Mouse (Mus musculus): ENCODE results near the gene Lage3. TPM values are rescaled to one million over a fixed set of nuclear protein-coding genes. Genes with fewer than 3 reads are reported as not detected.
"Not testable (repeated sequence)": the region's sequence is repeated elsewhere in the genome, so short reads cannot be mapped to it uniquely, and the experiment has no call there.

The Lage3 gene
- polyA plus RNA-seq, 2 experiments: 51.9 to 57.5 TPM

DNA sequence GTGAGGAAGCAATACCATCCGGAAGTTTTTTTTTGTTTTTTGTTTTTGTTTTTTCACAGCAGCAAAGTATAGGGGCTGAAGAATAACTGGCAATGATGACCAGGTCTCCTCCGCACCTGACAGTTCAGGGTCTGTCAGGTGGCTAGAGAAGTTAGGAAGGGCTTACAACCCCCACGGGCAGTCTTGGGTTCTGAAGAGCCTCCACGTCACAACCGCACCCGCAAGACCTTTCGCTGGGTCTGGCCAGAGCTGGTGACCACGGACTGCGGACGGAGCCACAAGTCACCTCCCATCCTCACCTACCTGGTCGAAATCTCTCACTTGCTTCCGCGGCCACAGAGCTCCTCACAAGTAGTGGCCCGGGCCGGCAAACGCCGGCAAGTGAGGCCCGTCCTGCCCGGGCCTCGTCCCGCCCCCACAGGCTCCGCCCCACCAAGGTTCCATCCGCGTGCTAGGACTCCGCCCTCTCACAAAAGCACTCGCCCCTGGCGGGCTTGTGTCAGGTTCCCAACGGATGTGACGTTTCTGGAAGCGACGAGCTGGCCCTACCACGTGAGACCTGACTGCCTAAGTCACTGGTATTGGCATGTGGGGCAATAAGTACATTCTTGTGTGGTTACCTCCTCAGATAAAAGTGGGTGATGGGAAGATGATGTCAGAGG lies 19.6 kb upstream of the Lage3 start, which contains the start of the genes Ubl4a and Slc10a3:
Gene Ubl4a (minus strand): TSS at position 331 of the 662 bp plus-strand sequence.
Gene Slc10a3 (minus strand): TSS at position 462 of the 662 bp plus-strand sequence.
- H3K27ac ChIP-seq: no peak within 1 kb of the TSS

GRCm38 (mm10) chrX:74368209-74368909 lies 14.9 kb upstream of the Lage3 start:
- DNase-seq (ENCODE audit: low read depth in 3 of 3, low spot score in 3 of 3) (peak in 1 of 3 experiments; percentile 37), ATAC-seq (ENCODE audit: insufficient read depth) (peak; percentile 75)
- Histone ChIP-seq H3K4me1 (replicated peaks; ENCODE audit: control insufficient read depth in 2 of 2, insufficient read depth in 2 of 2, low read length in 1 of 2) (peaks cover 3 to 16% of the 10 kb centered on the region in 2 experiments; a peak in 3 of 4 replicates), H3K27me3 (ENCODE audit: control insufficient read depth, insufficient read depth, low read length) (no peaks in the 10 kb centered on the region), H3K4me3 (ENCODE audit: insufficient read depth in 1 of 2, low read depth in 2 of 2, low read length in 2 of 2) (peak overlapping the region; percentile 72 to 87), H3K27ac (peak overlapping the region; percentile 27), H3K36me3 (replicated peaks; ENCODE audit: control insufficient read depth, insufficient read depth, low read depth) (no peaks in the 10 kb centered on the region), H3K9me3 (ENCODE audit: control insufficient read depth, low read length) (no peaks in the 10 kb centered on the region), H3K9ac (replicated peaks) (peak overlapping the region; percentile 86), H3K4me2 (ENCODE audit: low read depth) (peak overlapping the region; percentile 71)
- WGBS (ENCODE audit: insufficient replicate concordance): 11% methylated on average over 49 of the region's 49 CpGs
- no peak for TF ChIP-seq EP300 (IDR thresholded peaks at IDR 0.05; ENCODE audit: low read depth)
- TF ChIP-seq CTCF (IDR thresholded peaks at IDR 0.05; ENCODE audit: low read depth): peak; percentile 29; the same call in 1 of the 2 replicates

More for the DNA sequence above, 19.6 kb upstream of the Lage3 start, which contains the start of the genes Ubl4a and Slc10a3:
- H3K27me3 ChIP-seq (ENCODE audit: control insufficient read depth, insufficient read depth, low read length): no peaks in the 10 kb centered on the region
- H3K4me1 ChIP-seq (replicated peaks; ENCODE audit: control insufficient read depth in 2 of 2, insufficient read depth in 2 of 2, low read length in 1 of 2): peaks cover 3 to 16% of the 10 kb centered on the region in 2 experiments; a peak in 3 of 4 replicates
- TF ChIP-seq CTCF (IDR thresholded peaks at IDR 0.05; ENCODE audit: low read depth) (0 out of 2 replicates have a peak, but pooled peaks have one; percentile 19), EP300 (IDR thresholded peaks at IDR 0.05; ENCODE audit: low read depth) (no peak)
- H3K9me3 ChIP-seq (ENCODE audit: control insufficient read depth, low read length): no peaks in the 10 kb centered on the region
- H3K9ac ChIP-seq (replicated peaks): peak within 1 kb of the TSS; percentile 69
- no peaks in the 10 kb centered on the region for H3K36me3 ChIP-seq (replicated peaks; ENCODE audit: control insufficient read depth, insufficient read depth, low read depth)
- H3K4me2 ChIP-seq (ENCODE audit: low read depth): peak within 1 kb of the TSS; percentile 75
- peak; percentile 89 for ATAC-seq (ENCODE audit: insufficient read depth)
- peak; percentile 77 to 79 (median 79) for DNase-seq (ENCODE audit: low read depth in 3 of 3, low spot score in 3 of 3)
- peak within 1 kb of the TSS; percentile 56 to 58 for H3K4me3 ChIP-seq (ENCODE audit: insufficient read depth in 1 of 2, low read depth in 2 of 2, low read length in 2 of 2)
- WGBS (ENCODE audit: insufficient replicate concordance): 13% methylated on average over 32 of the region's 32 CpGs

DNA sequence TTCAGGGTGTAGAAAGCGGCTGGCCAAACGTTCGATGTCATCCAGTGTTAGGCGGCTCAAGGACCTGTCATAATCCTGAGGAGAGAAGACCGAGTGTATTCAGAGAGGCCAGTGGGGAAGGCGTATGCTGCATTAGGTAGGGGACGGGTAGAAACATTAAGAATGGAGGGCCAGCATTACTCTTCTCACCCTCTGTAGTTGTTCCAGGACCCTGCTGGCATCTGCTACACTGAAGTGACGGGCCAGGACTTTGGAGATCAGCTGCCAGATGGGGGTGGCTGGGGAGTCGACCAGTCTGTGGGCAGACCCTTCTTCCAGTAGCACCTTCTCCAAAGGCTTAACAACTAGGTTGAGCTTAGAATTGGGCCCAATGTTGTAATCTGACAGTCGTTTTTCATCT lies 14.1 kb upstream of the Lage3 start:
- no peak for ATAC-seq (ENCODE audit: insufficient read depth)
- no peak for DNase-seq (ENCODE audit: low read depth in 3 of 3, low spot score in 3 of 3)
- Histone ChIP-seq H3K36me3 (replicated peaks; ENCODE audit: control insufficient read depth, insufficient read depth, low read depth) (no peaks in the 10 kb centered on the region), H3K27me3 (ENCODE audit: control insufficient read depth, insufficient read depth, low read length) (no peaks in the 10 kb centered on the region), H3K27ac (no peak overlapping the region), H3K4me3 (ENCODE audit: insufficient read depth in 1 of 2, low read depth in 2 of 2, low read length in 2 of 2) (peak overlapping the region; percentile 72 to 87), H3K9ac (replicated peaks) (peak overlapping the region; percentile 86), H3K4me2 (ENCODE audit: low read depth) (peak overlapping the region; percentile 71), H3K4me1 (replicated peaks; ENCODE audit: control insufficient read depth in 2 of 2, insufficient read depth in 2 of 2, low read length in 1 of 2) (peaks cover 3 to 12% of the 10 kb centered on the region in 2 experiments; a peak in 3 of 4 replicates), H3K9me3 (ENCODE audit: control insufficient read depth, low read length) (no peaks in the 10 kb centered on the region)
- TF ChIP-seq EP300 (IDR thresholded peaks at IDR 0.05; ENCODE audit: low read depth) (no peak), CTCF (IDR thresholded peaks at IDR 0.05; ENCODE audit: low read depth) (no peak)
- WGBS (ENCODE audit: insufficient replicate concordance): 49% methylated on average over 10 of the region's 10 CpGs

- Histone ChIP-seq H3K27ac (no peak overlapping the region), H3K4me1 (replicated peaks; ENCODE audit: control insufficient read depth in 2 of 2, insufficient read depth in 2 of 2, low read length in 1 of 2) (no peaks in the 10 kb centered on the region), H3K9ac (replicated peaks) (no peak overlapping the region), H3K4me3 (ENCODE audit: insufficient read depth in 1 of 2, low read depth in 2 of 2, low read length in 2 of 2) (no peak overlapping the region), H3K27me3 (ENCODE audit: control insufficient read depth, insufficient read depth, low read length) (no peaks in the 10 kb centered on the region), H3K36me3 (replicated peaks; ENCODE audit: control insufficient read depth, insufficient read depth, low read depth) (no peaks in the 10 kb centered on the region), H3K4me2 (ENCODE audit: low read depth) (no peak overlapping the region), H3K9me3 (ENCODE audit: control insufficient read depth, low read length) (no peaks in the 10 kb centered on the region)
- no peak for TF ChIP-seq EP300 (IDR thresholded peaks at IDR 0.05; ENCODE audit: low read depth)
- no peak for TF ChIP-seq CTCF (IDR thresholded peaks at IDR 0.05; ENCODE audit: low read depth)
- 36% methylated on average over 11 of the region's 11 CpGs for WGBS (ENCODE audit: insufficient replicate concordance)
- no peak for ATAC-seq (ENCODE audit: insufficient read depth)
- no peak for DNase-seq (ENCODE audit: low read depth in 3 of 3, low spot score in 3 of 3)
Measured at GRCm38 (mm10) chrX:74359171-74359570, 5.8 kb upstream of the Lage3 start.

GRCm38 (mm10) chrX:74357069-74357468 lies 3.7 kb upstream of the Lage3 start:
- not testable (repeated sequence) for ATAC-seq (ENCODE audit: insufficient read depth); H3K36me3 ChIP-seq (replicated peaks; ENCODE audit: control insufficient read depth, insufficient read depth, low read depth); H3K27me3 ChIP-seq (ENCODE audit: control insufficient read depth, insufficient read depth, low read length); H3K9me3 ChIP-seq (ENCODE audit: control insufficient read depth, low read length); H3K9ac ChIP-seq (replicated peaks); H3K4me1 ChIP-seq (replicated peaks; ENCODE audit: control insufficient read depth in 2 of 2, insufficient read depth in 2 of 2, low read length in 1 of 2); H3K27ac ChIP-seq; H3K4me2 ChIP-seq (ENCODE audit: low read depth); DNase-seq (ENCODE audit: low read depth in 3 of 3, low spot score in 3 of 3); H3K4me3 ChIP-seq (ENCODE audit: insufficient read depth in 1 of 2, low read depth in 2 of 2, low read length in 2 of 2)
- 61% methylated on average over 3 of the region's 3 CpGs for WGBS (ENCODE audit: insufficient replicate concordance)
